Mouse (Mus musculus) ES-Bruce4 (cell line): ENCODE measurements around the gene Rab4a.

Source experiments
- CTCF ChIP-seq: IDR thresholded peaks from one replicate; pipeline ENCODE4 v1.8.1; 2011; ENCODE audit warnings: low read depth, low read length
- EP300 ChIP-seq: IDR thresholded peaks from 2 replicates; pipeline ENCODE4 v1.6.1; 2011; ENCODE audit warnings: low read depth, low read length; ENCODE audit not compliant: insufficient read depth
- POLR2A ChIP-seq: IDR thresholded peaks from one replicate; pipeline ENCODE4 v1.8.1; 2011; ENCODE audit warnings: low read length; ENCODE audit not compliant: insufficient read depth

DNA sequence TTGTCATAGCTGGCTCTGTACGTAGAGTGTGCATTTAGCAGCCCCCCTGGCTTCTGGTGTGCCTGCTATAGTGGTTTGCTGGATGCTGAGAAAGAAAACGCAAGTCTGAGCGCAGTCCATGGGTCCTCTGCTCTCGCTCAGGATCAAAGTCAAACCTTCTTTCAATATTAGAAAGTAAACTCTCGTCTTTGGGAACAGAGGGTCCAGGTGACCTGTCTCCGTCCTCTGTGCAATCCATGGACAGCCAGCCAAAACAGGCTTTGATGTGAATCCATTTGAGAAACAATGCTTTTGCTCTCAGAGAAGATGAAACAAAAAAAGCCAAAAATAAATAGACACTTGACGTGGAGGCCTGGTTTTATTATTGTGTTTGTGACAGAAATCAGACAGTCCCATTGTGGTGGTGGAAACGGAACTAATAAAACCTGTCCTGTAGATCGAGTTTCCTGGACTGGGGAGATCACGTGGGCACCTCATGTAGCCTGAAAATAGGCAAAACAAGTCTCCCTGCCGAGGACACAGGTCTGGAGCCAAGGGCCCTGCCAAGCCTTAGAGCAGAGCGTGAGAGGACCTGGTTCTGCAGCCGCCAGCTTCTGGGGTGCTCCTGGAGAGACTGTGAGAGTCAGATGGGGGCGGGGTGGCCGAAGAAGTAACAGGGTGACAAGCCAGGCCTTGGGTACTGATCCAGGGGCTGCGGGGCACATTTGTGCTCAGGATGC, 7.5 kb downstream of the Rab4a start:
- TF ChIP-seq EP300 (no peak), POLR2A (no peak), CTCF (no peak)
